Mouse (Mus musculus): ENCODE results near the gene Nsd2. TPM values are rescaled to one million over a fixed set of nuclear protein-coding genes. Genes with fewer than 3 reads are reported as not detected.
A peak's percentile ranks its signal among the peaks of the same experiment; 100 is the strongest.

Nsd2 gene
- polyA plus RNA-seq (2011; ENCODE audit: insufficient read depth, insufficient read length, low replicate concordance, missing spikeins) = 28.9 and 43.4 TPM in 2 replicates

DNA sequence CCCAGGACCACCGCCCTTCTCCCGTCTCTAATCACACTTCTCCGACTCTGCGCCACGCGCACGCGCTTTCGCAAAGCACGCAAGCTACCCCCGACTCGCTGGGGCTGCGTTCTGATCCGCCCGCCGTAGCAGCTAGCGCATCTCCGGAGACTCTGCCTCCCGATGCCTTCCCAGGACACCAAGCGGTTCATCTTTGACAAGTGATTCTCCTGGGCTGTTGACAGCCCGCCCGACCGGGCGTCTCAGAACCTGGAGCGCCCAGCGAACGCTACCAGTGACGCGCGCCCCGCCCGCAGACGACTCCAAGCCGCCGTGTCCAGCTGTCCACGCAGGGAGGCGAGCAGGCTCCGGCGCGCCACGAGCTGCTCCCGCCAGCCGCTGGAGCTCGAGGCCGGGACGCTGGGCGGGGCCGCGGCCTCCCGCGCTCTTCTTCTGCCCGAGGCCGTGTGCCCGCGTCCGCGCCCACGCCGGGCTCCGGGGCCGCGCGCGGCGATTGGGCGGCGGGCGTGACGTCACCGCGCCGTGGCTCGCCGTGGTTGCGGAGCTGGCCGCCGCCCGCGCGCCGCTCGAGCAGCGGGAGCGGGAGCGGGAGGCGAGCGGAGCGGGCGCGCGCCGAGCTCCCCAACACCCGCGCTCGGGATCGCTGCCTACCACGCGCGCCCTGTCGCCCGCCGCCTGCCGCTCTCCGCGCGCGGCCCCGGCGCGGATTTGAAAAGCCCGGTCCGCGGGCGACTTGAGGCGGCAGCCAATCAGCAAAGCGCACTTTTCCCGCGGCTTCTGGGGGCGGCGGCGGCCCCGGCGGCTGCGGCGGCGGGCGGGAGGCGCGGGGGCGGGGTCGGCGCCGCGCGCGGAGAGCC lies at the start of gene Nsd2:
Nsd2 (plus strand) TSS at position 850 of the 857 bp plus-strand sequence.
- Histone ChIP-seq H3K4me3 (replicated peaks; ENCODE audit: control insufficient read depth, low read depth, low read length) (peak within 1 kb of the TSS; percentile 90), H3K4me1 (ENCODE audit: control insufficient read depth, insufficient read depth, low read length) (peaks cover 1% of the 10 kb centered on the region; the same call in 1 of the 2 replicates), H3K27ac (ENCODE audit: control insufficient read depth, insufficient read depth, low read depth, low read length, poor library complexity) (peak within 1 kb of the TSS; percentile 91)
- 3% methylated on average over 135 of the region's 136 CpGs for WGBS
- TF ChIP-seq POLR2A (IDR thresholded peaks at IDR 0.05; ENCODE audit: borderline replicate concordance, control insufficient read depth, low read depth, low read length) (peak; percentile 46; the same call in 1 of the 2 replicates), CTCF (IDR thresholded peaks at IDR 0.05; ENCODE audit: control insufficient read depth, insufficient read depth, low read length) (no peak)

DNA sequence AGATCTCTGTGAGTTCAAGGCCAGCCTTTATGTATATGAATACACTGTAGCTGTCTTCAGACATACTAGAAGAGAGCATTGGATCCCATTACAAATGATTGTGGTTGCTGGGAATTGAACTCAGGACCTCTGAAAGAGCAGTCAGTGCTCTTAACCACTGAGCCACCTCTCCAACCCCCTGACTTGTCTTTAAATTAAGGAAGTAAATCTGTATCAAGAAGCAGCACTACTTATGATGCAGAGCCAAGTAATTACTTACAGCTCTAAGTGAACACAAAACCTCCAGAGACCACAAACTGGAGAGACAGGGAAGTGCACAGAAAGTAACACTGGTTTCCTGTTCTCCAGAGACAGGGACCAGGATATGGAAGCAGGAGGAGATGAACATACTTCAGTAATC lies 43.3 kb upstream of the Nsd2 start:
- TF ChIP-seq CTCF (IDR thresholded peaks at IDR 0.05; ENCODE audit: control insufficient read depth, insufficient read depth, low read length) (no peak), POLR2A (IDR thresholded peaks at IDR 0.05; ENCODE audit: borderline replicate concordance, control insufficient read depth, low read depth, low read length) (no peak)
- Histone ChIP-seq H3K27ac (ENCODE audit: control insufficient read depth, insufficient read depth, low read depth, low read length, poor library complexity) (no peak overlapping the region), H3K4me3 (replicated peaks; ENCODE audit: control insufficient read depth, low read depth, low read length) (no peak overlapping the region), H3K4me1 (ENCODE audit: control insufficient read depth, insufficient read depth, low read length) (no peaks in the 10 kb centered on the region; the same call in 1 of the 2 replicates)

DNA sequence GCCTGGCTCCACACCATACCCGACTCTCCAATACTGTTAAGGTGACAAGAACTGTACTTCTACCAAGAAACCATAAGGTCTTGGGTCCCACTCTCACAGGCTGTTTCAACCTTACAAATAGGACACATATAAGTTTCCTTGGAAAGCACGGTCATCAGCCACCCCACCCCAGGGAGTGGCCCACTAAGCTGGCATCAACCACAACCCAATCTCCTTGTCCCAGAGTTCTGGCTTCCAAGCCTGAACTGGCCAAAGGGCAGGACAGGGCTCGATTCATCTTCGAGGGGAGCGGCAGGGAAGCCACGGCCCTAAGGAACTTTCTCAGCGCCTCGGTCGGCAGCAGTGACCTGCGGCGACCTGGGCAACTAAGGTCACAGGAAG lies 38.6 kb upstream of the Nsd2 start:
- H3K4me1 ChIP-seq (ENCODE audit: control insufficient read depth, insufficient read depth, low read length) = no peaks in the 10 kb centered on the region; the same call in 1 of the 2 replicates
- peak overlapping the region; percentile 83 for H3K27ac ChIP-seq (ENCODE audit: control insufficient read depth, insufficient read depth, low read depth, low read length, poor library complexity)
- WGBS = 5% methylated on average over 11 of the region's 11 CpGs
- peak overlapping the region; percentile 81 for H3K4me3 ChIP-seq (replicated peaks; ENCODE audit: control insufficient read depth, low read depth, low read length)
- TF ChIP-seq CTCF (IDR thresholded peaks at IDR 0.05; ENCODE audit: control insufficient read depth, insufficient read depth, low read length) (no peak), POLR2A (IDR thresholded peaks at IDR 0.05; ENCODE audit: borderline replicate concordance, control insufficient read depth, low read depth, low read length) (no peak)

DNA sequence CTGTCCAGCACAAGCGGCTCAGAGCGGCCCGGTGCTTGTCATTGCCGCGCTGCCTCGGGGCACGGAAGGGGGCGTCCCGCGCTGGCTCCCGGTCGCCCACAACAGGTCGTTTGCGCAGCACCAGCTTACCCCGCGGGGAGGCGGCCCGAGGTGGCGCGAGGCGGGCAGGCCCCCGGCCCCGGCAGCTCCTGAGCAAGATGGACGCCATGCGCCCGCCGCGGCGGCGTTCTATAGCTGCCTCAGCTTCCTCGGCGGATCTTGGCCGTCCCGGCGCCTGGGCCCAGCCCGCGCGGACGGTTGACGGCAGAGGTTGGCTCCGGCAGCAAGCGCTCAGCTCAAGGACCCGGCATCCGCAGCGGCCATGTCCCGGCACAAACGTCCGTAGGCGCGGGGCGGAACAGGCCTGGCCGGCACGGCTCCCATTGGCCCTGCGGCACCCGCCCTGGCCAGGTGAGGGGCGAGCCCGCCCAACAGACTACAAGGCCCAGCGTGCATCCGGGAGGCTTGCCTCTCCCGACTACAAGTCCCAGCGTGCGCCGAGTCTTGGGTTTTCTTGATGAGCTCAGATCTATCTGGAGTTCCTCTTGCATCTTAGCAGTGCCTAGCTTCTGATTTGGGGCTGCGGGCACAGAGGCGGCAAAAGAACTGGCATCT lies 38.1 kb upstream of the Nsd2 start, which contains the start of gene Letm1:
Letm1 (minus strand) TSS at position 473 of the 654 bp plus-strand sequence.
- peak within 1 kb of the TSS; percentile 81 for H3K4me3 ChIP-seq (replicated peaks; ENCODE audit: control insufficient read depth, low read depth, low read length)
- TF ChIP-seq CTCF (IDR thresholded peaks at IDR 0.05; ENCODE audit: control insufficient read depth, insufficient read depth, low read length) (no peak), POLR2A (IDR thresholded peaks at IDR 0.05; ENCODE audit: borderline replicate concordance, control insufficient read depth, low read depth, low read length) (peak; percentile 83; the same call in 1 of the 2 replicates)
- peak within 1 kb of the TSS; percentile 83 for H3K27ac ChIP-seq (ENCODE audit: control insufficient read depth, insufficient read depth, low read depth, low read length, poor library complexity)
- H3K4me1 ChIP-seq (ENCODE audit: control insufficient read depth, insufficient read depth, low read length) = no peaks in the 10 kb centered on the region; the same call in 1 of the 2 replicates
- WGBS = under 1% methylated on average over 65 of the region's 65 CpGs

DNA sequence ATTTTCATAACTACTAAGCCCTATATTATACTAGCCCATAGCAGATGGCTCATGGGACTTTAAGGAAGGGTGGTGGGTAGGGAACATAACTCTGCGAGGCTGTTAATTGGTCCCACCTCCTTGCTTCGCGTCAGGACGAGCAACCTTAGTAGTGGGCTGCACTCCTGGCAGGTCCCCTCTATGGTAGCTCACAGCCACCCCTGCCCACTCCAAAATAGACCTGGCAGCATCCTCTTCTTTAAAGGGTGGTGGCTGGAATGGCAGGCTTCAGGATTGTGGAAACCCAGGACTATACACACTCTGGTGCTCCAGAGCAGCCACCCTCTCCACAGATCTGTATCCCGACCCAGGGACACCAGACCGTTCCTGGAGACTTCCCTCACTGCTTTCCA lies 37.5 kb upstream of the Nsd2 start:
- WGBS = 11% methylated on average over 6 of the region's 6 CpGs
- Histone ChIP-seq H3K4me3 (replicated peaks; ENCODE audit: control insufficient read depth, low read depth, low read length) (peak overlapping the region; percentile 81), H3K27ac (ENCODE audit: control insufficient read depth, insufficient read depth, low read depth, low read length, poor library complexity) (no peak overlapping the region), H3K4me1 (ENCODE audit: control insufficient read depth, insufficient read depth, low read length) (no peaks in the 10 kb centered on the region; the same call in 1 of the 2 replicates)
- TF ChIP-seq POLR2A (IDR thresholded peaks at IDR 0.05; ENCODE audit: borderline replicate concordance, control insufficient read depth, low read depth, low read length) = no peak
- no peak for TF ChIP-seq CTCF (IDR thresholded peaks at IDR 0.05; ENCODE audit: control insufficient read depth, insufficient read depth, low read length)

DNA sequence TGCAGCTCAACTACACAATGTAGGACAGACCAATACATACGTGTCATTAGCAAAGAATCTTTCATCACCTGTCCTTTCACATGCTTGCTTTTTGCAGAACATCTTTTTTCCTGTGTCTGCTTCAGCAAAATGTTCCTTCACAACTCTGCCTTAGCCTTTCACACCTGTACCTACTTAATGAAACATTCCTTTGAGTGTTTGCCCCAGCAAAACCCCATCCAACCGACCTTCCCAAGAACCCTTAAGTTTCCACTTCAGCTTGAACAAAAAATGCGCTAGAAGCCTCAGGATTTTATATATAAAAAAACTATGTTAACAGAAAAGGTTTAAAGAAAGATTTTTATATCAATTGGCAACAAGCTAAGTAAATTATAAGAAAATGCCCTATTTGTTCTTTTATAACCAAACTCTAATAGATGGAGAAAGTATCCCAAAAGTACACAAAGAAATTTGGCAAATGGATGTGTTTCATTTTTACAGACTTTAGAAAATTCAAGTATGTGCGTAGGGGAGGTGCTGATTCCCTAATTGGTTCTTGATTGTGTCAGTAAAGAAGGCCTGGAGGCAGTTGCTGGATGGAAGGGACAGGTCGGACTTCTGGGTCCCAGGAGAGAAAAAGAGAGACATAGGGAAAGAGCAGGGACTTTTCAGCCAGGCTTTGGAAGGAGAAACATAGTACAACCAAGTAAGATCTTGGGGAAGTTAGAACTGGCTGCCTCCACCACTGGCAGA lies 28.4 kb upstream of the Nsd2 start:
- no peak overlapping the region for H3K4me3 ChIP-seq (replicated peaks; ENCODE audit: control insufficient read depth, low read depth, low read length)
- no peak overlapping the region for H3K27ac ChIP-seq (ENCODE audit: control insufficient read depth, insufficient read depth, low read depth, low read length, poor library complexity)
- WGBS = 75% methylated on average over 5 of the region's 5 CpGs
- no peaks in the 10 kb centered on the region for H3K4me1 ChIP-seq (ENCODE audit: control insufficient read depth, insufficient read depth, low read length)
- TF ChIP-seq CTCF (IDR thresholded peaks at IDR 0.05; ENCODE audit: control insufficient read depth, insufficient read depth, low read length) = no peak
- no peak for TF ChIP-seq POLR2A (IDR thresholded peaks at IDR 0.05; ENCODE audit: borderline replicate concordance, control insufficient read depth, low read depth, low read length)

DNA sequence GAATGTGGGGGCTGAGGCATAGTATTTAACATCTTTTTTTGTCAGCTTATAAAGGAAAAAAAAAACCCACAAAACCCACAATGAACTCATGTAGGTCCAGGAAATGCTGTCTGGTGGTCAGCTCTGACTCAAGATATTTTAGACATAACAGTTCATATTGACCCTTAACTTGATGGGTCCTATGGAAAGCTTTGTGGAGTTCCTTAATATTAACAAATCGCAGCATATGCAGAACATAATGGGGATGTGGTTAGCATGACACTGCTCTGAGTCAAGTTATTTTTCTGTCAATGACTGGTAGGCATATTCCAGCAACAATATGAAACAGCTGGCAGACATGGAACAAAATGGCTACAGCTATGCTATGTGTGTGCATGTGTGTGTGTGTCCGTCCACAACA lies 17.2 kb upstream of the Nsd2 start:
- Histone ChIP-seq H3K4me3 (replicated peaks; ENCODE audit: control insufficient read depth, low read depth, low read length) (no peak overlapping the region), H3K4me1 (ENCODE audit: control insufficient read depth, insufficient read depth, low read length) (no peaks in the 10 kb centered on the region), H3K27ac (ENCODE audit: control insufficient read depth, insufficient read depth, low read depth, low read length, poor library complexity) (no peak overlapping the region)
- no peak for TF ChIP-seq POLR2A (IDR thresholded peaks at IDR 0.05; ENCODE audit: borderline replicate concordance, control insufficient read depth, low read depth, low read length)
- TF ChIP-seq CTCF (IDR thresholded peaks at IDR 0.05; ENCODE audit: control insufficient read depth, insufficient read depth, low read length) = no peak
- WGBS = 75% methylated on average over 2 of the region's 2 CpGs

All from bone marrow, adult 2 months (tissue).